Mouse (Mus musculus) hindbrain, embryonic 12.5 days (tissue): Measurements from ENCODE around the gene Rpl19. TPM values are rescaled to one million over a fixed set of nuclear protein-coding genes. Genes with fewer than 3 reads are reported as not detected.

Experiments
- ATAC-seq: fragments of 200-750 bp; cut with Nextera tagmentation; 2 replicates; pipeline ENCODE4 v1.8.0; 2017; ENCODE audit warnings: moderate TSS enrichment; ENCODE audit not compliant: low FRiP score
- H3K27ac ChIP-seq: fragments of 300-500 bp; sonication (generic); 2 replicates; pipeline ENCODE4 v1.5.1; 2016; ENCODE audit warnings: mild to moderate bottlenecking
- H3K27me3 ChIP-seq: fragments of 300-500 bp; sonication (generic); 2 replicates; pipeline ENCODE4 v1.6.1; 2016; ENCODE audit warnings: mild to moderate bottlenecking
- H3K36me3 ChIP-seq: fragments of 300-500 bp; sonication (generic); 2 replicates; pipeline ENCODE4 v1.6.1; 2016; ENCODE audit warnings: mild to moderate bottlenecking
- H3K4me1 ChIP-seq: fragments of 300-500 bp; sonication (generic); 2 replicates; pipeline ENCODE4 v1.6.1; 2016
- H3K4me2 ChIP-seq: fragments of 300-500 bp; sonication (generic); replicated peaks from 2 replicates; pipeline ENCODE4 v1.6.1; 2016; ENCODE audit warnings: mild to moderate bottlenecking
- H3K4me3 ChIP-seq: fragments of 300-500 bp; sonication (generic); 2 replicates; pipeline ENCODE4 v1.5.1; 2016; ENCODE audit warnings: mild to moderate bottlenecking
- H3K9ac ChIP-seq: fragments of 300-500 bp; sonication (generic); 2 replicates; pipeline ENCODE4 v1.6.1; 2016; ENCODE audit warnings: mild to moderate bottlenecking, moderate library complexity
- H3K9me3 ChIP-seq: fragments of 300-500 bp; sonication (generic); replicated peaks from 2 replicates; pipeline ENCODE4 v1.6.1; 2016; ENCODE audit warnings: mild to moderate bottlenecking
- WGBS: fragments of 180-500 bp; shearing (Covaris S2); methylation state at CpG from one replicate; pipeline ENCODE4 v1.1.7; 2016; 5-methylcytosine and 5-hydroxymethylcytosine counted together
- microRNA-seq: library from miRNA; unstranded; fragments of <30 nt; microRNA quantifications from one replicate; pipeline ENCODE4, GENCODE M21; 2017
- polyA plus RNA-seq: library from polyadenylated mRNA; unstranded; fragments of >200 nt; fragmentation: Nextera tagmentation; extraction: Ambion mirVana; gene quantifications from 2 replicates; pipeline ENCODE4 v1.2.1, GENCODE M21; 2016

The Rpl19 gene
- polyA plus RNA-seq, 1 experiment from 2014 or later = 726 TPM

DNA sequence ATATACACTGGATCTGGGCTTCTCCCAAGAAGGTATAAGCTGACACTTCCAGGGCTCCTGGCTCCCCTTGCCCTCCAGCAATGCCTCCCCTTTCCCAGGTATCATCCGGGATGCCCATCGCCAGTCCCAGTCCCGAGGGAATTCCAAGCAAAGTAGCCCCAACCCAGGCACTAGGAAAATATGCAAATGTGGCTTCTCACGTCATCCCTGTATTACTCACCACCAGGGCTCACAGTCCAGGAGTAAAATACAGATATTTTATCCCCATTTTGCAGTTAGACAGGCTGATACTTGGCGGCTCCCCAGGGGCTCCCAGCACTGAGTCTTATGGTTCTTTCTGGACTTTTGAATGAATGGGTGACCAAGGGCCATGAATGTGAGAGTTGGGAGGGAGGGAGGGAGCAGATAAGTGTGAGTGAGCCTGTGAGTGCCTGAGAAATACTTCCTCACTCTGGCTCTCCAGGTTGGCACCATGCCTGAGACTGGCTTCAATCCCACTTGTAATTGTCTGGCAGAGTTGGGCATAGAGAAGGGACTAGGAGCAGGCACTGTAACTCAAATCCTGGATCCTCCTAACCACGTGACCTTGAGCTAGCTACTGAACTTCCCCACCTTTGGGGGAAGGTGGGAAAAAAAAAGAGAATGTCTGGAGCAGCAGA, 35.5 kb downstream of the Rpl19 start:
- Histone ChIP-seq H3K4me1 (peaks cover 21% of the 10 kb centered on the region), H3K27me3 (peaks cover 4% of the 10 kb centered on the region; the same call in 1 of the 2 replicates), H3K27ac (no peak overlapping the region), H3K9ac (no peak overlapping the region), H3K4me3 (no peak overlapping the region), H3K4me2 (no peak overlapping the region), H3K9me3 (no peaks in the 10 kb centered on the region), H3K36me3 (no peaks in the 10 kb centered on the region)
- no peak for ATAC-seq
- WGBS = 67% methylated on average over 6 of the region's 6 CpGs

DNA sequence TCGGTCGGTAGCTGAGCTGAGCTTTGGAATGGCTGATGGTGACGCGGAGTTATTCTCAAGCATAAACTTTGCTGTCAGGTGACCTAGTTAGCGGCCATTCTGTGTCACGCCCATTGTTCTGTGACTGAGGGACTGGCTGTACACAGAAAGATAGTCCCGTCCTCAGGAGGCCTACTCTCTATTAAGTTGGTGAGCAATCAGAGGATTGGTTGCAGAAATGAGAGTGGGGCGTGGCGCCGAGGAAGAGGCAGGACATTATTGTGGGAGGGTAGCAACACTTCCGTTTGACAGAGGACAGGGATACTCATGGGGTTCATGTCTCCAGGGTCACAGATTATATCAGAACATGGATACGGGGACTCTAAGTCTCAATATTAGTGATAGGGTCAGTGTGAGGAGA, 39.7 kb downstream of the Rpl19 start:
- H3K36me3 ChIP-seq = no peaks in the 10 kb centered on the region
- H3K4me3 ChIP-seq = no peak overlapping the region
- no peaks in the 10 kb centered on the region; the same call in 1 of the 2 replicates for H3K4me1 ChIP-seq
- 93% methylated on average over 12 of the region's 12 CpGs for WGBS
- H3K9me3 ChIP-seq = no peaks in the 10 kb centered on the region
- no peak overlapping the region for H3K27ac ChIP-seq
- H3K27me3 ChIP-seq = no peaks in the 10 kb centered on the region
- no peak for ATAC-seq
- H3K4me2 ChIP-seq = no peak overlapping the region
- H3K9ac ChIP-seq = no peak overlapping the region

DNA sequence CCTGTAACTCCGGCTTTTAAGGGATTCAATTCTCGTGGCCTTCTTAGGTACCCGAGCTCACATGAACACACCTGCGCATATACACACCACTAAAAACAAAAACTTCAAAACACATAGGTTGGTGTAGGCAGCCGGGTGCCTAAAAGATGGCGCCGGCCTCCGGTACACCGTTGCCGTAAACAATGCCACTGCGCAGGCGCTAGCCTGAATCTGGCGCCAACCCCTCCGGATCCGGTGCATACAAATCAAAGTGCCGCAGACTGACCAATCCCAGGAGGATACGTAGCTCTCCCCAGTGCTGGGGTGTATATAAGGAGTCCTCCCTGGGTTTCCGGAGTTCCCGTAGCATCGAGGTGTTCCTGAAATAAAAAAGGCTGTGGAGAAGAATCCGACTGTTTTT, 40.7 kb downstream of the Rpl19 start:
- no peak for ATAC-seq
- H3K27me3 ChIP-seq = no peaks in the 10 kb centered on the region
- no peak overlapping the region for H3K9ac ChIP-seq
- 97% methylated on average over 21 of the region's 21 CpGs for WGBS
- H3K36me3 ChIP-seq = no peaks in the 10 kb centered on the region
- H3K4me2 ChIP-seq = no peak overlapping the region
- H3K4me1 ChIP-seq = no peaks in the 10 kb centered on the region; the same call in 1 of the 2 replicates
- H3K9me3 ChIP-seq = no peaks in the 10 kb centered on the region
- no peak overlapping the region for H3K27ac ChIP-seq
- H3K4me3 ChIP-seq = no peak overlapping the region

DNA sequence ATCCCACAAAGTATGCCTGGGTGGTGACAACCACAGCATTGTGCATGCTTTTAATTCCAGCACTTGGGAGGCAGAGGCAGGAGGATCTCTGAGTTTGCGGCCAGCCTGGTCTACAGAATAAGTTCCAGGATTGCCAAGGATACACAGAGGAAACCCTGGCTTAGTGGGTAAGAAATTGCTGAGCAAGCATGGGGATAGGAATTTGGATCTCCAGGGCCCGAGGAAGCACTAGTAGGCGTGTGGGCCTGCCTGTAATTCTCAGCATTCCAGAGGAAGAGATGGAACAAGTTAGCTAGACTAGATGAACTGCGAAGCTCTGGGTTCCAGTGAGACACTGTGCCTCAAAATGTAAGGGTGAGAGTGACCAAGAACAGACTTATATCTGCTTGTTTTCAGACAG, 46.9 kb downstream of the Rpl19 start:
- 92% methylated on average over 4 of the region's 4 CpGs for WGBS
- Histone ChIP-seq H3K4me2 (no peak overlapping the region), H3K27me3 (no peaks in the 10 kb centered on the region)

DNA sequence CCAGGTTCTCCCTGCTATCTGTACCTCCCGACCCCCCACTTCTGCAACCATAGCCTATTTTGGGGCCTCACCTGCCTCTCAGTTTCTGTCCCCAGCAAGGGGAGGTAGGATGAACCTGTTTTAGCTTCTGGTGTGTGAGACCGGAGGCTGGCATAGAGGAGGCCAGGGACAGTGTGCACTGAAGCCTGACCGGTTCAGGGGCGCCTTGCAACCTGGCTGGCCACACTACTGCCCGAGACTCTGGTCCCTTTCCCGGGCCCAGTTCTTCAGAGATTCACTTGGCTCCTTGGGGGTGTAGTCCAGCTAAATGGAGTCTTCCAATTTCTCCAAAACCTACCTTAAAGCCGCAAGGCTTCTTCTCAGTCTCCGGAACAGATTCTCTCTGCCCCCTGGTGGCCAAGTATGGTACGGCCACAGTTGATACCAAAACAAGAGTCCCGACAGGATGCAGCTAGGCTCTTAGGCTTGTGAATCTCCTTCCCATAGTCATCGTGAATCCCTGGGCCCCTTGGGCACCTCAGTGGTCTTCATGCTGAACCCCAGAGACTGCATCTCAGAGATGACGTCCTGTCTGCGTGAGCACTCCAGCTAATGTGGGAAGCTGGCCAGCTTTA, 48.8 kb downstream of the Rpl19 start:
- Histone ChIP-seq H3K27ac (no peak overlapping the region), H3K4me2 (no peak overlapping the region), H3K4me3 (no peak overlapping the region), H3K4me1 (no peaks in the 10 kb centered on the region), H3K27me3 (no peaks in the 10 kb centered on the region), H3K36me3 (no peaks in the 10 kb centered on the region), H3K9me3 (no peaks in the 10 kb centered on the region), H3K9ac (no peak overlapping the region)
- 0 out of 2 replicates have a peak, but pooled peaks have one; percentile 56 for ATAC-seq
- WGBS = 20% methylated on average over 13 of the region's 13 CpGs

More for the DNA sequence above, 46.9 kb downstream of the Rpl19 start:
- no peaks in the 10 kb centered on the region for H3K4me1 ChIP-seq
- H3K36me3 ChIP-seq = no peaks in the 10 kb centered on the region
- no peak for ATAC-seq
- no peak overlapping the region for H3K9ac ChIP-seq
- no peak overlapping the region for H3K27ac ChIP-seq
- H3K4me3 ChIP-seq = no peak overlapping the region
- no peaks in the 10 kb centered on the region for H3K9me3 ChIP-seq

DNA sequence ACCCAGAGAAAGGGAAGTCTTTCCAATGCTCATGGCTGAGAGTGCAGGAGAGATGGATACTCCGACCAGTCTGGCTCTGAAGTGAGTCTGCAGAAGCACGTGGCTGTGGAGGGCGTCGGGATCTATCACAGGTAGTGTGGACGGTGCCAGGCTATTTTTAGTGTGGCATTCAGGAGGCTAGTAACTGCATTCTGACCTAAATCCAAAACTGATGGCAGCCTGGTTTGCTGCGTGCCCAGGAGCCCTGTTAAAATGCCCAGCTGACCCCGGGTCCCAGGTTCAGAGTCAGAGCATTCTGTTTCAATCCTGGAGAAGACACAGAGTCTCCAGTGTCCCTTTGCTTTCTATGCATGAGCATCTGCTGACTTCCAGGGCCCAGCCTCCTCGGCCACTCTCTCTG, 50.6 kb downstream of the Rpl19 start:
- Histone ChIP-seq H3K4me3 (no peak overlapping the region), H3K27me3 (no peaks in the 10 kb centered on the region), H3K9me3 (no peaks in the 10 kb centered on the region; the same call in 1 of the 2 replicates), H3K36me3 (peaks cover 6% of the 10 kb centered on the region), H3K4me2 (no peak overlapping the region), H3K9ac (no peak overlapping the region), H3K27ac (no peak overlapping the region), H3K4me1 (no peaks in the 10 kb centered on the region)
- ATAC-seq = no peak
- 87% methylated on average over 8 of the region's 8 CpGs for WGBS

Small RNAs within 50 kb of the gene (microRNA-seq; reads per million reads assigned to microRNA genes)
- not detected for gene Gm27597

Other genes starting within 250 kb of the Rpl19 start
- 347 and 376 TPM in 2 replicates for gene Rpl23, start 244.3 kb upstream of the Rpl19 start, polyA plus RNA-seq
- gene Lasp1, start 227.7 kb upstream of the Rpl19 start, polyA plus RNA-seq = 111 and 120 TPM in 2 replicates
- 14.1 and 14.8 TPM in 2 replicates for gene B230217C12Rik, start 185.9 kb upstream of the Rpl19 start, polyA plus RNA-seq
- gene Fbxo47, start 142.6 kb upstream of the Rpl19 start, polyA plus RNA-seq = 0.65 and 0.82 TPM in 2 replicates
- gene Plxdc1, start 40.3 kb upstream of the Rpl19 start, polyA plus RNA-seq = 0.13 and 0.26 TPM in 2 replicates
- gene Arl5c, start 30.5 kb upstream of the Rpl19 start, polyA plus RNA-seq = 5.7 and 7.0 TPM in 2 replicates
- gene Cacnb1, start 3.7 kb upstream of the Rpl19 start, polyA plus RNA-seq = 39.6 and 43.5 TPM in 2 replicates
- 2.1 and 2.2 TPM in 2 replicates for gene Stac2, start 26.8 kb downstream of the Rpl19 start, polyA plus RNA-seq
- 31.1 and 36.8 TPM in 2 replicates for gene Fbxl20, start 123.7 kb downstream of the Rpl19 start, polyA plus RNA-seq
- gene Med1, start 166.6 kb downstream of the Rpl19 start, polyA plus RNA-seq = 74.3 and 84.9 TPM in 2 replicates
- gene Cdk12, start 176.3 kb downstream of the Rpl19 start, polyA plus RNA-seq = 14.6 and 15.1 TPM in 2 replicates